Mouse (Mus musculus) thymus, postnatal 25 days (tissue): Measurements from ENCODE around the gene Ccdc117.
"Not testable (repeated sequence)": the region's sequence is repeated elsewhere in the genome, so short reads cannot be mapped to it uniquely, and the experiment has no call there.

Source experiments
- DNase-seq: peaks from one replicate; pipeline ENCODE4 v3.0.0; 2022

The Ccdc117 gene

DNA sequence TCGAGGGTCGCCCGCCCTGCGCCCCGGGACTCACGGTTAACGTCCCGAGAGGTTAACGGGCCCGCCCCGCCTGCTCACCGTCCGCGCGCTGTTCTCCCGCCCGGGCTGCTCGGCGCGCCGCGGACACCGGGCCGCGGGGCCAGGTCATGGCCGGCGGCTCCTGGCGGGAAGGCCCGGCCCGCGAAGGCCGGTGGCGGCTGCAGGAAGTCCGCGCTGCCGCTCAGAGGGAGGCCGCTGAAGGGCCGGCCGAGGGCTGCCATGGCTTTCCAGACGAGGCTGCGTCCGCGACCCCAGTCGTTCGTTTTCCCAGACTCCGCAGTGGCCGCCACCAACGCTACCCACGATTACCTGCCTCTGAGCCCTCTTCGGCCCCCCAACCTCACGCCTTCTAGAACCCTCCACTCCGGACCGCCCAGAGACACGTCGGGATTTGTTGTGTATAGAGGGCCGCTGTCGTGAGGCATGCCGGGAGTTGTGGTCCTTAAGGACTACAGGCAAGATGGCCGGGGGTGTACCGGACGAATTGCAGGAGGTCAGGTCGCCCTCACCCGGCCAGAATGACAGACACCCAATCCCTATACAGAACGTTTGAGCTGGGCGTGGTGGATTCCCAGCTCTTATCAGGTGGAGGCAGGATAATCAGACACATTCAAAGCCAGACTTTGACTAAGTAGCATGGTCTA, at the start of gene Ccdc117:
Gene Ccdc117 (minus strand): TSS at position 389 of the 683 bp plus-strand sequence.
- DNase-seq, result peak; percentile 86

DNA sequence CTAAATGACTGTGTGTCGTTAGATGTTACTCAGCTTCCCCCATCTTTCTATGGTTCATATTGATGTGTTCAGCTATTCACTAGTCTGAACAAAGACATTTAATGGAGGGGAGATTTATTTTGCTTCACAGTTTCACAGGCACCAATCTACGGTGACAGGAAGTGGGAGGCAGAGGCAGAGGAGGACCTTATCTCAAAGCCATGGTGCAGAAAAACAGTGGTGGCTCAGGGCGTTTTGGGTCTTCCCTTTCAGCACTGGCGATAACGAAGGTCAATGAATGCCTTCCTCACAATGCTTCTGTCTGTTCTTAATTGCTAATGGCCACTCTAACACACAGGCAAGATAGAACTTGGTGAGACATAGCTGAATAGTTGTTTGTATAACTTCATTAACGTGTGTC, 33.1 kb upstream of the Ccdc117 start:
- DNase-seq, result peak; percentile 8

DNA sequence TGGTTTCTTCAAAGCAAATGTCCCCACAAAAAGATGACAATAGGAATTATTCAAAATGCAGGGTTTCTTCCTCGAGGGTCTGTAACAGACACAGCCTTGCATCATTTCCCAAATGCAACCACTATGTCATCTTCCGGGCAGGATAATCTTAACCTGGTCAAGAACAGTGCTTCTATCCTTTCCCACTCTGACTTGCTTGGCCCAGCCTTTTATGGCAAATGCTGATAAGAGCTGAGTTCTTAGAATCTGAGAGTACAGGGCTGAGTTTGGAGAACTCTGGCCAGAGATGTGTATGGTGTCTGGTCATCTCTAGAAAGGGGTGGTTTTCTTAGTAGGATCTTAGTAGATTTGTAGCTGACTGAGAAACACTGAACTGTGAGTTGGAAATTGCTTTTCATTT, 31.8 kb upstream of the Ccdc117 start:
- no peak for DNase-seq

DNA sequence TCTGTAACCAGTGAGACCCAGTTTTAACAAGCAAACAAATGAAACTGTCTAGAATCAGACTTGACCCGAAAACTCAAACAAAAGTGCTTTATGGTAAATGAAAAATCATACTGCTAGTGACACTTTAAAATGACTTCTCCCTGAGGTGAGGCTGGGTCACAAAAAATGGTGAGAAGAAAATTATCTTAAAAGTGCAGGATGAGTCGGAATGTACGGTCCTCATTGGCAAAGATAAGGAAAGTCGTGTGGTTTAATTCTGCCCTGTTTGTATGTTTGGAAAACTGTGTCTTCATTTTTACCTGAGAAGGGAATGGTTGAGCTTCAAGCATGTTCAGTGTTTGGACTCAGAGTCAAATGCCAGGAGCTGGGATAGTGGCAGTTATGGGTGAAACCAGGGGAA, 29.9 kb upstream of the Ccdc117 start:
- DNase-seq, result no peak

DNA sequence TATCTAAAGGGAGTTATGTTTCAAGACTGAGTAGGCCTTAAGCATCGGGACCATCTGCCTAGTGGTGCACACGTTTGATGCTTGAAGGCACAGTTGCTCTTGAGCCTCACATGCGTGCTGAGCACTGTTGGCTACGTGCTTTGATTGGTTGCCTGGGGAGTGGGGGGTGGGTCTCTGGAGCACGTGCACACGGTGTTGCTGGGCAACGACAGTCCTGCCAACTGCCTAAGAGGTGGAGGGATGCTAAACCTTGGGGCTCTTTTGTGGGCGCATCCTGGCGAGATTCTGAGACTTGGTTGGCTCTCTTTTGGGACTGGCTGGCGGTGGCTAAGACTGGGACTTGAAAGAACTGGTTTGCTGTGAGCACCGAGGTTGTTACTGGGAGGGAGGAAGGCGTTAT, 27.5 kb upstream of the Ccdc117 start, which contains the start of gene Ankrd36:
Gene Ankrd36 (plus strand): TSS at position 211 of the 400 bp plus-strand sequence.
- DNase-seq, result no peak

DNA sequence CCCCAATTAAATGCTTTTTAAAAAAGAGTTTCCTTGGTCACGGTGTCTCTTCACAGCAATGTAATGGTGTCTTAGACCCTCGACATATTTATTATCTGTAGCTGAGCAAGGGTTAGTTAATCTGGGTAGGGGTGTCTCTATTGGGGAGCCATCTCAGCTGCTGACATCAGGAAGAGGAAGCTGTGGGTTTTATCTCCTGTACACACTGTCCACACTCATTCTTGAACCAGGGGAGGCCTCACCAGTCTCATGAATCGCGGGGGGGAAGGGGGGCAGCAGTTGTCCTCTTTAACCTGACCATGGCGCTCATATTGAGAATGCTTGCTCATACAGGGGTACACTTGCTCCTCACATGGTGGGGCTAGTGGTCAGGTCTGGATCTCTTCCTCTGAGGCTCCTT, 26.1 kb upstream of the Ccdc117 start:
- no peak for DNase-seq

DNA sequence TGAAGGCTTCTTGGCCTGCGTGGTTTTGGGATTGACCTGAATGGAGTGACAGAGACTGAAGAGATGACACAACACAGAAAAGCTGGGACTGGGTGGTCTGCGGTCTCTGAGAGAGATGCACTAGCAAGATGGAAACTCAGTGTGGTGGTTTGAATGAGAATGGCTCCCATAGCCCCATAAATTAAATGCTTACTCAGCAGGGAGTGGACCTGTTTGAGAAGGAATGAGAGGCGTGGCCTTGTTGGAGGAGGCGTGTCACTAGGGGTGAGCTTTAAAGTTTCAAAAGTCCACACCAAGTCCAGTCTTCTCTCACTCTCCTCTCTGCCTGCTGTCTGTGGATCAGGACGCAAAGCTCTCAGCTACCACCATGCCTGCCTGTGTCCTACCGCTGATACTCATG, 25.7 kb upstream of the Ccdc117 start:
- no peak for DNase-seq

DNA sequence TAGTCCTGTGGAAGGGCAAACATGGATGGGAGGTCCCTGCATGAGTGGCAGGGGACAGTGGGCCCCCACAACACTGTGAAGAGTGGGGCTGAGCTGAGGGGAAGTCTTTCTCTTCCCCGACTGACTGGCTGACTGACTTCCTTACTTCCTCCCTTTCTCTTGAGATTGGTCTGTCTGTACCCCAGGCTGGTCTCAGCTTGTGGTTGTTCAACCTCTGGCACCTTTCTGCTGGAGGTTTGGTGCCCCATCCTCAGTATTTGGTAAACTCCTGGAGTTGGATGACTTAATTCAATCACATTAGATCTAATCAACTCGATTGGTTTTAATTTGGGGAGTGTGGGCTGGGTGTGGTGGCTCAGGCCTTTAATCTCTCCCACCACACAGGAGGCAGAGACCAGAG, 24.5 kb upstream of the Ccdc117 start:
- no peak for DNase-seq

DNA sequence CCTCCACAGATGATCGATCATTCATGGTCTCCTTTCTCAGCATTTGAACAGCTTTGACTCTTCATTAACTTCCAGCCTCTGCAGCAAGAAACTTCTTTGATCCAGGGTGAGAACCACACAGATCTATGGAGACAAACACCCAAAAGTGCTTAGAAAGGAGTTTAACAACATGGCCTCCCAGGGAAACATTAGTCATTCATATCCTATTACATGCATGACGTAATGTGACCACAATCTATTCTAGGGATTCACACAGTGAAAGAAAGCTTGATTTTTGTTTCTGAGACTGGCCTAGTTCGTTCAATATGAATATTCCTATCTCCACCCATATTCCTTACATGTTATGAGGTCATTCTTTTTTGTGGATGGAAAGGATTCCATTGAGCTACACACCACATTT, 23.6 kb upstream of the Ccdc117 start:
- DNase-seq, result no peak

DNA sequence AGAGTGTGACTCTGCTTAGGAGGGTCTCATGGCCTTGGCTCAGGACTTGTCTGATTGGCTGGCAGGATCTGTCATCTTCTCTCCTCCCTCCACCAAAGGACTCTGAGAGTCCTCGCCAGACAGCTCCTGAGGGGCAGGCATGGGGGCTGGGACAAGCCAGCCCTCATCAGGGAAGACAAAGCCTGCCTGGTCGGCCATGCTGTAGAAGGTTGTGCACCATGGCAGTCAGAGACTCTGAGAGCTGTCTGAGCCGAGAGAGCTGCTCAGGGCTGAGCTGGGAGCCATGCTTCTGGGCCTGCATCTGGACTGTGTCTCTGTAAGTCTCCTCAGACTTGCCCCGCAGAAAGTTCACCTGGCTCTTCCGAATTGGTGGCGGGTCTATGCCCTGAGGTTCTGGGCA, 21.9 kb upstream of the Ccdc117 start:
- no peak for DNase-seq

DNA sequence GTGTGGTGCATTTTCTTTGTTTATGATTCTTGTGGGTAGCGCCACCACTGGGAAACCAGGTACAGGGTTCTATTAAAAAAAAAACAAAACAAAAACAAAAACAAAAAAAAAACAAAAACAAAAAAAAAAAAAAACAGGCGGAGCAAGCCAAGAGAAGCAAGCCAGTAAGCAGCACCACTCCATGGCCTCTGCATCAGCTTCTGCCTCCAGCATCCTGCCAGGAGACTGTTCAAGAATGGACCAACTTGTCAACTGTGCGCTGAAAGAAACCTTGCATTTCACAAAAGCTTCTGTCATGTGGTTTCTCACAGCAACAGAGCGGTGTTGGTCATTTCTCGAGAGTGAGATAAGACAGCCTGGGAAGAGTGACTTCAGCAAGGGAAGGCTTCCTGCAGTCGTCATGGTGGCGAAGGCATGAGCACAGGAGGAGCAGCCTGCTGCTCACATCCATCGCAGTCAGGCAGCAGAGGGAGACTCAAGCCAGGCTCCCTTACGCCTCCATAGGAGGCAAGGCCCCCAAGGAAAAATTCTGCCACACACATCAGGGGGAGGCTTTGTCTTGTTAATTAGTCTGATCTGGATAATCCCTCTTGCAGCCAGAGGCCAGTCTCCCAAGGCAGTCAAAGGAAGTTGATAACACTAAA, 20.8 kb upstream of the Ccdc117 start:
- DNase-seq, result no peak

DNA sequence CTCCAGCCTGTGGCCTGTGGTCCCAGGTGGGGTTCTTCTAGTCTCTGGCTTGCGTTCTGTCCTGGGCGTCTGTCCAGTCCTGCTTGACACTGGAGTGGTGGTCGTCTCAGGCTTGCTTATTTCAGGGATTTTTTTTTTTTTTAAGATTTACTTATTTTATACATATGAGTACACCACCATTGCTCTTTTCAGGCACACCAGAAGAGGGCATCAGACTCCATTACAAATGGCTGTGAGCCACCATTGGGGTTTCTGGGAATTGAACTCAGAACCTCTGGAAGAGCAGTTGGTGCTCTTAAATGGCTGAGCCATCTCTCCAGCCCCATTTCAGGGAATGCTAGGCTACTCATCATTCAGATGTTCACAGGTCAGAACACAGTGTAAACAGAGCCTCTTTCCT, 18.3 kb upstream of the Ccdc117 start:
- no peak for DNase-seq

DNA sequence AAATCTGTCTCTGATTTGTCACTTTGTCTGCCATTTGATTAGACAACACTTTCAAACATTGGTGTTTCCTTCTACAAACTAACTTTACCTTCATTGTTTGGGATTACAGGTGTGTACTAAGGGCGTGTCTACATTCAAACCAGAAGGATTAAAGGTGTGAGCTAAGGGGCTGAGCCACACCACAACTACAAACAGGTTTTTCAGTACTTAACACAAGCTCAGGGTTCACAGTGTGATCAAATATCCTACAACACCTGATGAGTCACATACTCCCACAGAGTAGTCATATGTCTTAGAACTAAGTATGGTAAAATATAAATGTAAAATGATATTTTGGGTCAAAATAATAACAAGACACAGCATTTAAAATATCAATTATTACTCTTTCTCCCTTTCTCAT, 9.9 kb upstream of the Ccdc117 start:
- no peak for DNase-seq

DNA sequence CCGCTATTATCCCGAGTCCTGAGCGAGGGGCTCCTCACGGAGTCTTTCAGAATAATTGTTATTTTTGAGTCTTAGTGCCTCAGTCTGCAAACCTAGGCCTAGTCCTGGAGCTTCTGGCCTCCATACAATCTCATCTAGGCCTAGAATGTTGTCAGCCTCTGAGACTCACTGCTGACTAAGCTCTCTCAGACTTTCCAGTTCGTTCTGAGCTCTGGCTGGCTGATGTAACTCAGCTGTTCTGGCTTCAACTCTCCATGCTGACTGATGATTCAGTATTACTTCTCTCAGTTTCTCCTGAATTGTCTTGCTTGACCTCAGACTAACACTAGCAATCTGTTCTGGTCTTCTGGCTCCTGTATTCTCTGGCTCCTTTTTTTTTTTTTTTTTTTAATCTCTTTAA, 9.4 kb upstream of the Ccdc117 start:
- DNase-seq, result no peak

DNA sequence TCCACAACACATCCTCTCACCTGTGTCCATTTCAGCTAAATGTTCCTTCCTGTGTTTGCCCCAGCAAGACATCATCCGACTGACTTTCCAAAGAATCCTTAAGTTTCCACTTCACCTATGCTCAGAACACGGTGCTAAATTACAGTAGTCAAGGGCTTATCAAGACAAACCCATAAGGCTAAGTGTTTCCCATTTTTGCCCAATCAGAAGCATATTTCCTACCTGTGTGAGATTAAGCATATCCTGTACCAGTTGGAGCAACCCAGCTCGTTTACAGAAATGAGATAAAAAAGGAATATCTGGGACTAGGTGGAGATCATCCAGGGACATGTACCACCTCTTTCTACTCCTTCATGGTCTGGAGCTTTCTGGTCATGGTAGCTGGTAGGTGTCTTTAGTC, 4.7 kb upstream of the Ccdc117 start:
- DNase-seq, result no peak

DNA sequence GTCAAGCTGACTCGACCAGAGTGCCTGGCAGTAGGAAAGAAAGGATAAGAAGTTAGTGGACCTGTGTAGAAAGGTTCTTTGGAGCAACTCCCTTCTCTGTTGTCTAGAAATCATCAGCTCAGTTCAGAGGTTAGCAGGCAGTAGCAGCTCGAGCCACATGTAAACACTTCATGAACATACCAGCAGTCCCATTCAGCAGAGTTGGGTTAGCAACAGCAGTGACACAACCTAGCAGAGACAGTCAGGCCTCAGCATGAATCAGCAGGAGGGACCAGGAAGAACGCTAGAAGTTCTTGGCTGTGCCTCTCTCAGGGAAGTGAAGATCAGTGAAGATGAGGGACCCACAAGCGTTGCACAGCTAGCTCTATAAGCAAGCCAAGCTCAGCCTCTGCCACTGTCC, 3.5 kb upstream of the Ccdc117 start:
- no peak for DNase-seq

DNA sequence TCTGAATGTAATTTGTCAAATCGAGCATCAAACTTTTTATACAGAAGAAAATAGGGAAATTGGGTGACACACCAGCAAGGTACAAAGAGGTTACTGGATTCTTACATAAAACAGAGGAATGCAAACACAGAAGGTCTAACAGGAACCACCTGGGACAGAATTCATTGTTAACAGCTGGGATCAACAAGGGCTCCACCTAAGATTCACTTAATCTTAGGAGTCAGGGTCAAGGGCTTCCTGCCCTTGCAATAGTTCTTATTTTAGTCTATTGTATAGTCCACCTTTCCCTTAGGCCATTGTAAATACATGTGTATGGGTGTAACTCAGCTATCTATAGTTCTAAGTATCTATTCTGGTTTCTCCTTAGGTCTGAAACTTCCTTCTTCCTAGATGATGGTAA, 2.7 kb upstream of the Ccdc117 start:
- not testable (repeated sequence) for DNase-seq

DNA sequence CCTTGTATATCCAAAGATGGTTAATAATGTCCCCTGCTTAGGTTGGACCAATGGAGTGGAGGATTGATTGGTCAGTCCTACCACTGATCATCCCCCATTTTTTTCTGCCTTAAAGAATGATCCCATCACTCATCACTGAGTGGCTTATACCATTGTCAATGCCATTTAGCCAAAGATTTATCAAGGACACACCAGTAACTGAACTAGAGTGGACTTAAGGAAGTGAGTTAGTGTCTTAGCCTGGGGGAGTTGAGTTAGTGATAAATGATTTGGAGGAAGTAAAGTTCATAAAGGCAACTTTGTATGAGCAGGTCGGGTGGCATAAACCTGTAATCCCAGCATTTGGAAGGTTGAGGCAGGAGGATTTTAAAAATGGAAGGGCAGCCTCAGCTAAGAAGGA, 1.3 kb upstream of the Ccdc117 start:
- DNase-seq, result no peak

DNA sequence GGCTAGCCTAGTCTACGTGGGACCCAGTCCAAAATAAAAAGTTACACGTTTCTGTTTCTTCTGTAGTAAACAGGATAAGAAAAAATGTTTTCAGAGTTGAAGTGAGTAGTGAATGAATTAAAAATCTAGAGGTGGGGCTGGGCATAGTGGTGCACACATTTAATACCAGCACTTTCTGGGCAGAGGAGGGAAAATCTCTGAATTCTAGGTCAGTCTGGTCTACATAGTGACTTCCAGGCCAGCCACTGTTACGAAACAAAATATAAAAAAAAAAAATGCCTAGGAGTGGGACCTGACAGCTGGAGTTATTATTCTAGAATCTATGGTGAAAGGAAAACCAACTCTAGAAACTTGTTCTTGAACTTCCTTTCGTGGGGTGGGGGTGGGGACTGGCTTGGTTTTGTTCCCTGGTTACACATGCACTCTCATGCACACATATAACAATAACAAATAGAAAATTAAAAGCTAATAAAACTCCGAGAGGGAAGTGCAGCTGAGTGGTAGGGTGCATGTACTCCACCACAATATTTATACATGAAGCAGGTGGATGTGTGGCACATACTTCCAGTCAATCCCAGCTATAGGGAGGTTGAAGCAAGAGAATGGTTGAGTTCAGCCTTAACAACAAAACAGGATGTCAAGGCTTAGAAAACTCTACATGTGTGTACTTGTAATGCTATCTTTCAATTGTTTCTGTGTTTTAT, 647 bp upstream of the Ccdc117 start:
- DNase-seq, result no peak

DNA sequence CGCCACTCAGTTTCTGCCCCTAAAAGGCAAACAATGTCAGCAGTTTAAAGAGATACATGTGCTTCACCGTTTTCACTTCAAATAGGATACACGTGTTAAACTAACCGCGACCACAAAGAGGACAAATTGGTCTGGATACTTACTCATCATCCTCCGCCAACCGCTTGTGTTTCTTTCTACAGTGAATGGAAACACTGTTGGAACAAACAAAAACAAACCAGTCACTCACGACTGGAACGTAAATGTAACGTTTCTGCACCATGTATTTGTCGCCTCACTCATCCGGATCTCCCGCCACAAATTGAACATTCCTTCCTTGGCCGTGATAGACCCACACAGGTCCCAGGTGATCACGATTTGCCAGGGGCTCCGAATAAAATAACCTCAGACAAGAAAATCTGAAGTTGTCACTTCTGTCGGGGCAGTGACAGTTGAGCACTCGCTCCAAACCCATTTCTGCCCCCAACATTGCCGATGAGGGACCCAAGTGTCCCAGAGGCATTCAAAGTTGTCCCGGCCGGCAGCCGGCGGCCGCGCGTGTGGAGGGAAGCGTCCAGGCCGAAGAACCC, 673 bp downstream of the Ccdc117 start:
- DNase-seq, result no peak

DNA sequence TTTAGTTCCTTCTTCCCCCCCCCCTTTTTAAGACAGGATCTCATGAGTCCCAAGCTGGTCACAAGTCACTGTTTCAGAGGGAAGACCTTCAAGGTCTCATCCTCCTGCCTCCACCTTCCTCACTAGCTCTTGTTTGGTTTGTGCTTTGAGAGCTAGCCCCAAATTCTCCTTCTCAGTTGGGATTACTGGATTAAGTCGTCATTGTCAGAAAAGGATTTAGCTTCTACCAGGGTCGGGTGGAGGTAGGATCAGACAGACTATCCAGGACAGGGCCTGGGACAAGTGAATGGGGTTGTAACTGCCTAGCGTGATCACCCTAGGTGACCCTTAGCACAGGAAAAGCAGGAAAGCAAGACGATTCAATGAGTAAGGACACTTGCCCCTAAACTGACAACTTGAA, 1.7 kb downstream of the Ccdc117 start:
- no peak for DNase-seq

DNA sequence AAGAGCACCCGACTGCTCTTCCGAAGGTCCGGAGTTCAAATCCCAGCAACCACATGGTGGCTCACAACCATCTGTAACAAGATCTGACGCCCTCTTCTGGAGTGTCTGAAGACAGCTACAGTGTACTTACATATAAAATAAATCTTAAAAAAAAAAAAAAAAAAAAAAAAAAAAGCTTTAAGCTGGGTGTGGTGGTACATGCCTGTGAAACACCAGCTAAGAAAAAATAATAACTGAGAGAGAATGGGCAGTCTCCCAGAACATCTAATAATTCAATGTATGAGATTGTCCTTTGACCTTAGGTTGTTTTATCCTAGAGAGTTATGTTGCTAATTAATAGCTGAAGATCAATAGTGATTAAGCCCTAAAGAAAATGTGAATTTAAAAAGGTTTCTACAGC, 4.5 kb downstream of the Ccdc117 start:
- not testable (repeated sequence) for DNase-seq

DNA sequence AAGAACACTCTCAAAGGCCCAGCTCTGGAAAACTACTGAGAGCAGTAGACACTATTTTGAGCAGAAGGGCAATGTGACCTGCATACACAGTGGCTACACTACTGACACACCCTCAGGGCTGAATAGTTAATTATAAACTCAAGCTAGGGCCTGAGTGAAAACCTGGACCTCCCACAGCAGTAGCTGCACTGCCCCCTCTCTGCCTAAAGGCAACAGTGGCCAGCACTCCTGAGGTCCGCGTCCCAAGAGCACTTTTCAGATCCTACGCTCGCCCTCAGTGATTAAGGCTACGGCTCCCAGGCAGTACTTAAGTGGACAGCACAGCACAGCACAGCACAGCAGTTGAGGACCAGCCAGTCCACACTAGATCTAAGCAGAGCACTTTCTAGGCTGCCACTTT, 8.9 kb downstream of the Ccdc117 start:
- no peak for DNase-seq

DNA sequence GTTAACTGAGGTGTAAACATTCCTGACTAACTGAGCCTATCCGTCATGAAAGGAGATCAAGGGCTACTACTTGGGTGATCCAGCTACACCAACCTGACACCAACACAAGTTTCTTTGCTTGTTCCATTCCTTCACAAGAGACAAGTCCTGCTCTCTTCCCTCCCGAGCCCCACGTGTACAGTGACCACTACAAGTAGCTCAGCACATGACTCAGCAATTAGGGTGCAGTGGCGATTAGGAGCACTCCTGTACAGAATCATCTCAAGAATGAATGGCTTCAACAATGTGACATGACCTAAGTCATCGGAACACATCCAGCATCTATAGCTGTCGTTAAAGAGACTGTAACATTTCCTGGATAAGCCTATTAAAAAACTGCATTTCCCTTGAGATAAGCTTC, 11.3 kb downstream of the Ccdc117 start:
- DNase-seq, result no peak
